Mouse (Mus musculus): ENCODE measurements around the gene Icam1. TPM values are rescaled to one million over a fixed set of nuclear protein-coding genes. Genes with fewer than 3 reads are reported as not detected.
"Not testable (repeated sequence)": the region's sequence is repeated elsewhere in the genome, so short reads cannot be mapped to it uniquely, and the experiment has no call there.

Icam1 gene
- polyA plus RNA-seq, 1 experiment, result 372 TPM

GRCm38 (mm10) chr9:21034481-21035085 is 18.8 kb downstream of the Icam1 start:
- DNase-seq, result peak; percentile 11
- WGBS, result 10% methylated on average over 17 of the region's 17 CpGs
- Histone ChIP-seq H3K4me1 (ENCODE audit: control insufficient read depth, insufficient read depth, low read length) (peaks cover 13% of the 10 kb centered on the region), H3K4me3 (replicated peaks; ENCODE audit: extremely low read depth, low read depth, low read length) (no peak overlapping the region)
- no peak for TF ChIP-seq POLR2A (IDR thresholded peaks at IDR 0.05; ENCODE audit: borderline replicate concordance, extremely low read depth, low read depth, low read length)
- TF ChIP-seq CTCF (IDR thresholded peaks at IDR 0.05; ENCODE audit: insufficient read depth, low read length), result no peak

- DNase-seq, result no peak
- TF ChIP-seq CTCF (IDR thresholded peaks at IDR 0.05; ENCODE audit: insufficient read depth, low read length) (no peak), POLR2A (IDR thresholded peaks at IDR 0.05; ENCODE audit: borderline replicate concordance, extremely low read depth, low read depth, low read length) (no peak)
- WGBS, result 47% methylated on average over 9 of the region's 9 CpGs
- Histone ChIP-seq H3K4me1 (ENCODE audit: control insufficient read depth, insufficient read depth, low read length) (peaks cover 6% of the 10 kb centered on the region; the same call in 1 of the 2 replicates), H3K4me3 (replicated peaks; ENCODE audit: extremely low read depth, low read depth, low read length) (no peak overlapping the region)
Measured at GRCm38 (mm10) chr9:21035586-21035985, 19.8 kb downstream of the Icam1 start.

- H3K4me1 ChIP-seq (ENCODE audit: control insufficient read depth, insufficient read depth, low read length), result peaks cover 6% of the 10 kb centered on the region; the same call in 1 of the 2 replicates
- WGBS, result 19% methylated on average over 20 of the region's 20 CpGs
Measured at GRCm38 (mm10) chr9:21036161-21036560, 20.4 kb downstream of the Icam1 start.

GRCm38 (mm10) chr9:21036666-21037065 is 20.9 kb downstream of the Icam1 start:
- no peak for TF ChIP-seq POLR2A (IDR thresholded peaks at IDR 0.05; ENCODE audit: borderline replicate concordance, extremely low read depth, low read depth, low read length)
- TF ChIP-seq CTCF (IDR thresholded peaks at IDR 0.05; ENCODE audit: insufficient read depth, low read length), result no peak
- 7% methylated on average over 22 of the region's 22 CpGs for WGBS
- Histone ChIP-seq H3K4me3 (replicated peaks; ENCODE audit: extremely low read depth, low read depth, low read length) (no peak overlapping the region), H3K4me1 (ENCODE audit: control insufficient read depth, insufficient read depth, low read length) (peaks cover 6% of the 10 kb centered on the region; the same call in 1 of the 2 replicates)
- DNase-seq, result no peak

More at GRCm38 (mm10) chr9:21036161-21036560, 20.4 kb downstream of the Icam1 start:
- H3K4me3 ChIP-seq (replicated peaks; ENCODE audit: extremely low read depth, low read depth, low read length), result no peak overlapping the region
- DNase-seq, result no peak
- TF ChIP-seq CTCF (IDR thresholded peaks at IDR 0.05; ENCODE audit: insufficient read depth, low read length), result no peak
- no peak for TF ChIP-seq POLR2A (IDR thresholded peaks at IDR 0.05; ENCODE audit: borderline replicate concordance, extremely low read depth, low read depth, low read length)

- 3% methylated on average over 31 of the region's 31 CpGs for WGBS
- DNase-seq, result no peak
- no peak overlapping the region for H3K4me3 ChIP-seq (replicated peaks; ENCODE audit: extremely low read depth, low read depth, low read length)
Measured at GRCm38 (mm10) chr9:21037481-21037891, 21.7 kb downstream of the Icam1 start.

GRCm38 (mm10) chr9:21039779-21040178 is 24.0 kb downstream of the Icam1 start:
- WGBS, result 72% methylated on average over 3 of the region's 3 CpGs
- TF ChIP-seq CTCF (IDR thresholded peaks at IDR 0.05; ENCODE audit: insufficient read depth, low read length) (no peak), POLR2A (IDR thresholded peaks at IDR 0.05; ENCODE audit: borderline replicate concordance, extremely low read depth, low read depth, low read length) (no peak)
- Histone ChIP-seq H3K4me3 (replicated peaks; ENCODE audit: extremely low read depth, low read depth, low read length) (no peak overlapping the region), H3K4me1 (ENCODE audit: control insufficient read depth, insufficient read depth, low read length) (no peaks in the 10 kb centered on the region)
- no peak for DNase-seq

More at GRCm38 (mm10) chr9:21037481-21037891, 21.7 kb downstream of the Icam1 start:
- H3K4me1 ChIP-seq (ENCODE audit: control insufficient read depth, insufficient read depth, low read length), result peaks cover 5% of the 10 kb centered on the region; the same call in 1 of the 2 replicates
- TF ChIP-seq POLR2A (IDR thresholded peaks at IDR 0.05; ENCODE audit: borderline replicate concordance, extremely low read depth, low read depth, low read length), result no peak
- TF ChIP-seq CTCF (IDR thresholded peaks at IDR 0.05; ENCODE audit: insufficient read depth, low read length), result no peak

- H3K4me1 ChIP-seq (ENCODE audit: control insufficient read depth, insufficient read depth, low read length), result no peaks in the 10 kb centered on the region
- no peak for DNase-seq
- WGBS, result 51% methylated on average over 4 of the region's 4 CpGs
- H3K4me3 ChIP-seq (replicated peaks; ENCODE audit: extremely low read depth, low read depth, low read length), result no peak overlapping the region
- TF ChIP-seq CTCF (IDR thresholded peaks at IDR 0.05; ENCODE audit: insufficient read depth, low read length) (no peak), POLR2A (IDR thresholded peaks at IDR 0.05; ENCODE audit: borderline replicate concordance, extremely low read depth, low read depth, low read length) (no peak)
Measured at GRCm38 (mm10) chr9:21041308-21041707, 25.5 kb downstream of the Icam1 start.

- H3K4me1 ChIP-seq (ENCODE audit: control insufficient read depth, insufficient read depth, low read length), result no peaks in the 10 kb centered on the region
- no peak for DNase-seq
- no peak overlapping the region for H3K4me3 ChIP-seq (replicated peaks; ENCODE audit: extremely low read depth, low read depth, low read length)
- WGBS, result 80% methylated on average over 4 of the region's 4 CpGs
- TF ChIP-seq POLR2A (IDR thresholded peaks at IDR 0.05; ENCODE audit: borderline replicate concordance, extremely low read depth, low read depth, low read length) (no peak), CTCF (IDR thresholded peaks at IDR 0.05; ENCODE audit: insufficient read depth, low read length) (no peak)
Measured at GRCm38 (mm10) chr9:21043563-21043962, 27.8 kb downstream of the Icam1 start.

GRCm38 (mm10) chr9:21044785-21045184 is 29.0 kb downstream of the Icam1 start:
- not testable (repeated sequence) for DNase-seq; H3K4me1 ChIP-seq (ENCODE audit: control insufficient read depth, insufficient read depth, low read length); H3K4me3 ChIP-seq (replicated peaks; ENCODE audit: extremely low read depth, low read depth, low read length)
- WGBS, result 52% methylated on average over 1 of the region's 1 CpGs

- no peak for DNase-seq
- no peak overlapping the region for H3K4me3 ChIP-seq (replicated peaks; ENCODE audit: extremely low read depth, low read depth, low read length)
- H3K4me1 ChIP-seq (ENCODE audit: control insufficient read depth, insufficient read depth, low read length), result no peaks in the 10 kb centered on the region
- TF ChIP-seq CTCF (IDR thresholded peaks at IDR 0.05; ENCODE audit: insufficient read depth, low read length), result no peak
- no peak for TF ChIP-seq POLR2A (IDR thresholded peaks at IDR 0.05; ENCODE audit: borderline replicate concordance, extremely low read depth, low read depth, low read length)
- 60% methylated on average over 3 of the region's 3 CpGs for WGBS
Measured at GRCm38 (mm10) chr9:21045235-21045634, 29.4 kb downstream of the Icam1 start.
